Mouse (Mus musculus): ENCODE results near the gene Nudt17.
"Not testable (repeated sequence)": the region's sequence is repeated elsewhere in the genome, so short reads cannot be mapped to it uniquely, and the experiment has no call there.

Gene Nudt17

DNA sequence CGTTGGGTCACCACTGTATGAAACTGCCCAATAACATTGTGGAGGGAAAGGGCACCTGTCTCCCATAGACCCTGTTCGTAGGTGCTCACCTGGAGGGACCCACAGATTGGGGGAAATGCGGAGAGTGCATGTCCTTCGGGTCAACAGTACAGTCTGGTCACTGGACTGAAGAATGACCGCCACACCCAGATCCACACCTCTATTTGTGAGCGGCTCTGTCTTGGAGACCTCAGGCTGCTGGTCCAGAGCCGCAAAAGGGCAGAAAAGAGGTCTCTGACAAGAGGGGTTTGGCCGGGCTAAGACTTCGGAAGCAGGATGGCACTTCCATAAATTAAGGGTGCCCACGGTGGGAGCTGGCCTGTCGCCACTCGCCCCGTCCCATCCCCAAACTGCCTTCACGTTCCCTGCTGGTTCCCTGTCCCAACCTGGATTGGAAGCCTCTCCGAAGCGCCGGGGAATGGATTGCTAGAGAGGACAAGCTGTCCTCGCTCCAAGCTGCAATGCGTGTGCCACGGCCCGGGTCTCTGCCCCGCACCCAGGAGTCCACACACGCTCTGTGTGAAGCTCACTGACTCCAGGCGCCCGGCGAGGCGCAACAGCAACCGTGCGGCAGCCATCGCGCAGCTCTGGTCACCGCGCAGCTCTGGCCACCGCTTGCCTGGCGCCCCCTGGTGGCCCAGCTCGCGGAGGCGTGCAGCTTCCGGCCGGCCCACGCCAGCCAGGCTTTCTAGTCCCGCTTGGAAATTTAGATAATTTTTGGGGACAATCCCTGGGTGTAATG lies at the start of gene Nudt17:
Gene Nudt17, minus strand, starts transcription at position 660 of the 781 bp plus-strand sequence.
- DNase-seq (ENCODE audit: low spot score in 2 of 2): peak; percentile 63 to 69

DNA sequence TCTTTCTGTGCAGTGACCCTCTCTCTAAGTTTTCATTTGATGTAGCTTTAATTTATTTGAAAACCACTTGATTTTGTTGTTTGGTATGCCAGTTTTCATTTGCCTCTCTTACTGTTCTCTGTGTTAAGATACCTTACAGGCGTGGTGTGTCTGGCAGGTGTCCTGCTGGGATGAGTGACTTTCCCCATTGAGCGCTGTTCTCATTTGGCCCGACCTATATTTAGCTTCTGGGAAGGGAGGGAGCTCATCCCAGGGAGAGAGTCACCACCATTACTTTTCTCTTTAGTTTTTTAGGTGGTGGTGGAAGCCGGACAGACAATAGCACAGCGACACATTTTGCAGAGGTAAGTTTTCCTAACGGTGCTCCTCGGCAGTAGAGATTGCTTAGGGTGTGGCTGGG lies 49.3 kb upstream of the Nudt17 start:
- DNase-seq (ENCODE audit: low spot score in 2 of 2): no peak

DNA sequence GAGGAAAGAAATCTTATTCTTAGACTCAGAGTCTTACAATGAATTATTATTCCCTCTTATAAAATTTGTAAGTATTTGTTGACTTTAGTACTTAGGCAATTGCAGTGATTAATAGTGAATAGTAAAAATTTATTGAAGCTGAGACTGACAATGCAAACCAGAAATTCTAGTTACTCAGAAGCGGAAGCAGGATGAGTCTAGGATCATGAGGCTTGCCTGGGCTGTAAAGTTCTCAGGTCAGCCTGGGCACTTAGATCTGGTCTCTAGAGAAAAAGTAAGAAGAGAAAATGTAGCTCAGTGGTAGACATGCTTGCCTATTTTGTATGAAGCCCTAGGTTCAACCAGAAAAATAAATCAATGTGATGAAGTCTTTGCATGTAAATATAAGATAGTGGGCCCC lies 47.6 kb upstream of the Nudt17 start:
- DNase-seq (ENCODE audit: low spot score in 2 of 2): no peak

DNA sequence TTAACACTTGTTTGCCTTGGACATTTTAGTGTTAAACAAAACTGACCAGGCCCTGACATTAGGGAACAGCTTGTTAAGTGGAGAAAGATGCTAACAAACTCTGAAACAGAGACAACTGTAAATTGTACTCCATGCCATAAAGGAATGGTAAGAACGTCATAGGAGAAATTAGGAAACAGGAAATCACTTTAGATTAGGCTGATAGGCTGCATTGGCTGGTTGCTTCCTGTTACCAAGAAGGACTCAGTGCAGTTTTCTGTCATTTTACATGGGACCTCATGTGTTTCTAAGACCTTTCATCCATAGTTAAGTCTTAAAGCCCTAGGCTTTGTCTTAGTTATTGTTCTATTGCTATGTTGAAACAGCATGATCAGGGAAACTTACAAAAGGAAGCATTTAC lies 38.5 kb upstream of the Nudt17 start:
- DNase-seq (ENCODE audit: low spot score in 2 of 2): no peak

DNA sequence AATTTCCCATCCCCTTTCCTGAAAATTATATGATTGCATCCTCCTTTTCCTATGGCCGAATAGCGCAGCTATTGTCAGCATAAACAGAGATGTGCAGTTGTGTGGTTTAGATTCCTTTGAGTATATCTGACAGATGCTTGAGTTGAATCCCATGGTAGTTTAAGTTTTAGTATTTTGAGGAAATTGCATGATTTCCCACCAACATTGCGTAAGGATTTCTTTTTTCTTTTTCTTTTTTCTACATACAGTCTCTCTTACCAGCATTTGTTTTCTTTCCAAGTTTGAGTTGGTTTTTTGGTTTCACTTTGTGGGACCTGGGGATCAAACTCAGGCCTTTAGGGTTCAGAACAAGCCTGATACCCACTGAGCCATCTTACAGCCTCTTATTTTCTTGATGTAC lies 36.0 kb upstream of the Nudt17 start:
- no peak for DNase-seq (ENCODE audit: low spot score in 2 of 2)

DNA sequence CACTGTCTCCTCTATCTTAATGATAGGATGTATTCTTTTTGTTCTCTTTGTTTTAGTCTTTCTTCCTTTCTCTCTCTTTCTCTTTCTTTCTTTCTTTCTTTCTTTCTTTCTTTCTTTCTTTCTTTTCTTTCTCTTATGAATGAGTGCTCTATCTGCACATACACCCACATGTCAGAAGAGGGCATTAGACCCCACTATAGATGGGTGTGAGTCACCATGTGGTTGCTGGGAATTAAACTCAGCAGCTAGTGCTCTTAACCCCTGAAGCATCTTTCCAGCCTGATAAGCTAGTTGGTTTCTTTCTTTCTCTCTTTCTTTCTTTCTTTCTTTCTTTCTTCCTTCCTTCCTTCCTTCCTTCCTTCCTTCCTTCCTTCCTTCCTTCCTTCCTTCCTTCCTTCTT lies 31.9 kb upstream of the Nudt17 start:
- DNase-seq (ENCODE audit: low spot score in 2 of 2): not testable (repeated sequence)

DNA sequence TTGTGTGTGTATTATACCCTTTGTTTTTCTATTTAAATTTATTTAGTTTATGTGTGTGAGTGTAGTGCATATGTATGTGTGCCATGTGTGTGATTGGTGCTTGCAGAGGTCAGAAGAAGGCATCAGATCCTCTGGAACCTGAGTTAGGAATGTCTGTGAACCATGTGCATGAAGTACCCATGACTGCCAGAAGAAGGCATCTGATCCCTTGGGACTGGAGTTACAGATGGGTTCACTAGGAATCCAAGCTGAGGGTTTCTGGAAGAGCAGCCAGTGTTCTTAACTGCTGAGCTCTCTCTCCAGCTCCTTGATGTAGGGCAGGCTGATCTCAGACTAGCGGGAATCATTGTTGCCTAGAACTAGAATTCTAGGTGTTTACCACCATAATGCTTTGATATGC lies 29.6 kb upstream of the Nudt17 start:
- DNase-seq (ENCODE audit: low spot score in 2 of 2): no peak

DNA sequence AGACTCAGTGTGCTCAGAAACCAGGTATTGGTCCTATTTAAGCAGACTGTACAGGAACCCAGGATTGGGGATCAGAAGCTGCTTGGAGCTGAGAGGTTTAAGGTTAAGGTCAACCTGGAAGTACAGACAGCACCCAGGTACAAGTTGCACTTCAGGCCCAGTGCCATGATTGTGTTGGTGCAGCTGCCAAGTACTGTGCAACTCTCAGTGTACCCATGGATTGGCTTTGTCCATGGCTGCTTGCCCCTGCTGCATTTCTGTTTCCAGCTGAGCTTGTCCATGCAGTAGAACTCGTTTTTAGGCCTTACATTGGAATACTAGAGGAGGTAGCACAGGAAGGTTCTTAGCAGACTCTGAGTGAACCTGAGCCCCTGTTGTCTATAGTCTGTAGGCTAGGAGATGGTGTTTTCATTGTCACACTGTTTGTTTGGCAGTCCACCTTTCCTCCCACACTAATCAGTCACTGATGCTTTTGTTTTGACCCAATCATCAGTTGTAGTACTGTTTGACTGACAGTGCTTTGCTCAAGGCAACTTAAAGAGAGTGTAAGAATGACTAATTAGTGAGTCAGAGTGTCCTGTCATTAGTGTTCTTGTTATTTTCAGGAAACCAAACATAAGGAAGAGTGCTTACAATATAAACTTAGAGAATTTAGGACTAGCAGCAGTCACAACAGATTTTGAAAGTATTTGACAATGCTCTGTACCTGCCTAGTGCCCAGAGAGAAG lies 28.8 kb upstream of the Nudt17 start:
- no peak for DNase-seq (ENCODE audit: low spot score in 2 of 2)

DNA sequence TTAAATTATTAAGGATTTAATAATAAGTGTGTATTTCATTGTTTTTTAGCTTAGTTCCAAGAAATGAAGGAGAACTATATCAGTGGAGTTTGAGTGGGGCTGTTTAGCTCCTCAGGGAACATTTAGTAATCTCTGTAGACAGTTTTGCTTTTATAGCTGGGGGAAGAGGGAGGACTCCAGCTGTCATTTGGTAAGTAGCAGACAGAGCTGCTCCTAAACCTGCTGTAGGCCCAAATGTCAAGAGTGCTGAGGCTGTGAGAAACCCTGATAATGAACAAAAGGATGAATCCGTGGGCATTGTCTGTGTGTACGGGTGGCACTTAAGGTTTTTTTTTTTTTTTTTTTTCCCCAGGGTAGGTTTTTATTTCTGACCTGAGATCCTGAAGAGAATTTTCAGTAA lies 26.8 kb upstream of the Nudt17 start:
- DNase-seq (ENCODE audit: low spot score in 2 of 2): no peak

DNA sequence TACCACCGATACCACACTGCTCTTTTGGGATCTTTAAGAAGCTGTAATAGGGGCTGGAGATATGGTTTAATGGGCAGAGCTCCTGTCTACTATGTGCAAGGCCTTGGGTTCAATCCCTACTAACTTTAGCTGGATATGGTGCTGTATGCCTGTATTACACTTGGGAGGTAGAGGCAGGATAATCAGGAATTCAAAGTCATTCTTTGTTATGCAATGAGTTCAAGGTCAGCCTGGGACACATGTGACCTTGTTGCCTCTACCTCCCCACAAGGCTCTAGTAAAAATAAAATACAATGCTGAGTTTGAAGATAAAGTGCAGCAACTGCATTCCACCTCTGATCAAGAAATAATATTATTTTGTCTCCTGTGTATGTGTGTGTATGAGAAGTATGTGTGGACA lies 25.6 kb upstream of the Nudt17 start:
- DNase-seq (ENCODE audit: low spot score in 2 of 2): no peak

DNA sequence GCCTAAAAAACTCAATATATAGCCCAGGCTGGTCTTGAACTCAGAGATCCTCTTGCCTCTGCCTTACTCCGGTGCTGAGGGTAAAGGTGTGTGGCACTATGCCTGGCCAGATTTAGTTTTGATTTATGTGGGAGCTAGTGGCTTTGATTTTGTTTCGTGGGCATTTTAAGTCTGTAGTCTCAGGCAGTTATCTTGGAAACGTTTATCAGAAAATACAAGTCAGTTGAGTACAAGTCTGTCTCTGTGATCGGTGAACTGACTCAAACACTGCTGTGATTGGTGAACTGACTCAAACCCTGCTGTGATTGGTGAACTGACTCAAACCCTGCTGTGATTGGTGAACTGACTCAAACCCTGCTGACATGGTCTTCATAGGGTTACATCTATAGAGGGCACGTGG lies 22.4 kb upstream of the Nudt17 start:
- DNase-seq (ENCODE audit: low spot score in 2 of 2): no peak

DNA sequence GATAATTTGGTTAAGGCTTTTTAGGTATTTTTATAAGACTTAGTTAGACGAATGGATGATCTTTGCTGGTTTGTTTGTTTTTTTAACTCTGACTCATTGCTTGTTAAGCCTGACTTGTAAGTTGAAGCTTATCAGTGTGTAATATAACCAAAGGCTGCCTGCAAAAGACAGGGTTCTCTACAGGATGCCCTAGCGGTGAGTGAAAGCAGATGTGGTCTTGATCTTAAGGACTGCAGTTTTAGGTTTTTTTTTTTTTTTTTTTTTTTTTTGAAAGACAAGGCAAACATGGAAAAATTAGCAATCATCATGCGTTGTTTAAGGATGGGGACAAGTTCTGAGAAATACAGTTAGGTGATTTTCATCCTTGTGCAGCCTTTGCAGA lies 21.0 kb upstream of the Nudt17 start:
- peak in 1 of 2 experiments; percentile 31 for DNase-seq (ENCODE audit: low spot score in 2 of 2)

DNA sequence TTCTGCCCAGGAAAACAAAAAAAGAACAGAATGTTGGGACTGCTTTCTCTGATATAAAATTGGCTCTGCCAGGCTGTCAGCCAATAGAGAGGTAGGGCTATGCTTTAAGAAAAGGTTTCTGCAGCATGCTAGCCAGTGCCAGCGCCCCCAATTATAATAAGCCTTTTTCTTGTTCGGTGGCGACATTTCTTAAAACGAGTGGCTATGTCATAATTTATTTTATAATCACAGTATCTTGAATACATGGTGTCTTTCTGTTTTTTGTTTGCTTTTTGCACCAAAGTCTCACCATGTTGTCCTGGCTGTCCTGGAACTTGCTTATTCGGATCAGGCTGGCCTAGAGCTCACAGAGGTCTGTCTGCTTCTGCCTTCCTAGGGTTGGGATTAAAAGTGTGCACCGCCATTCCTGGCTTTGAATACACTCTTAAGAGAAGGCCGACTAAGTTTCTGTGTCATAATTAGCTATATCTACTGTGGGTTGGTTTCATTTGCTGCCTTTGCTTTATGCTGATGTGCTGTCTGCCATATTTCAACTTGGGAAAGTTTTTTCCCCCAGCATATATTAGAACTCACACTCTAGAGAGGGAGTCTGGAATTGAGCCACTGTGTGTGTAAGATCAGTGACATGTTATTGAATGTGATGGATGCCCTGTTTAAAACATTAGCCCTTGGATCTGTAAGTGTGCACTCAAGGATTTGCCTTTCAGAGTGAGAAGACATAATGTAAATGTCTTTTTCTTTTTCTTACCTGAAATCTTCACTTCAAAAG lies 20.5 kb upstream of the Nudt17 start:
- DNase-seq (ENCODE audit: low spot score in 2 of 2): no peak

DNA sequence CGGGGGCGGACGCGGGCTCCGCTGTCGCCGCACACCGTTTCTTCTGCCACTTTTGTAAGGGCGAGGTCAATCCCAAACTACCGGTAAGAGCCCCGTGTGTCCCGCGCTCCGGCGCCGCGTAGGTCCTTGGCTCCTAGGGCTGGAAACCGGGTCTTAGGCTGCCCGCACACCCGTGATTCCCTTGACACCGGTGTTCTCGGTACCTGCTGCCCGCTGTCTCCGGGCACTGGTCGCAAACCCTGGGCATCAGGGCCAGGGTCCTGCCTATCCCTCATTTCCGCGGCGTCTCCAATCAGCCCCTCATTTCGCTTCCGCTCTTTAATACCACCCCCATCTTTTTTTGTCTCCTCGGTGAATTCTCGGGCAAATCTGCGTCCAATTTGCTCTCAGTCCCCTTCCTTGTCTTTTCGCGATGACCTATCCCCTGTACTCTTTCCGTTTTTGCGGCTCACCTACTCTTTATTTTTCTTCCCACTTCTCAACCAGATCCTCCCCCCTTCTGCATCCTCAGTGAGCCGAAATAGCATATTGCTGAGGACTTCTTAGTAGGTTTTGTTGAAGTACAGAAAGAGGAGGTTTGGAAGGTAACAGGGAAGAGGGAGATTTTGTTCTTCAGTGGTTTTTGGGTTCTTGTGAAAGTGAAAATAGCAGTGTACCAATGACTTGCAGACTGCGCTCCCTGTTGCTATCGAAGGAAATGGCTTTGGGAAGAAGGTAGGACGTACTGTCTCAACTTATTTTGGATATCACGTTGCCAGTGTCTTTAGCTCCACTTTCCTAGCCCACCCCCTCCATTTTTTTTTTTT lies 19.7 kb upstream of the Nudt17 start:
- DNase-seq (ENCODE audit: low spot score in 2 of 2): peak in 1 of 2 experiments; percentile 30

DNA sequence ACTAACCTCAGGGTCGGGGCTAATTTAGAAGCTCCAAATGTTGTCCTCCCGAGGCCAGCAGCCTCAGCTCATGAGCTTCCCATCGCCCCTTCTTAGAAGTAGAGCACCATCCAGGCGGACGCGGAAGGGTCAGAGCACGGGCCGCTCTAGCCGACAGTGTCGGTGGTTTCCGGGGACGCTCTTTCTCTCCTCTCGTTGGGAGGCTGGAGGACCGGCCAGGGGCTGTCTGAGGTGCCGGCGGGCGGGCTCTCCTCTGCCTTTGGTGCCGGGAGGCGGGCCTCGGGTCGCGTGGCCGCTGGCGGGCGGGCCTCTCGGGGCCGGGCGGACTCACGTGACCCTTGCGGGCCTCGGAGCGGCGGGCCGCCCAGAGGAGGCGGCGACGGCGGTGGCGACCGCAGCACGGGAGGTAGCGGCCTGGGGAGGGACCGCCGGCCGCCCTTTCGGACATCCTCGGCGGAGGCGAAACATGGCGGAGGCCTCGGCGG lies 19.0 kb upstream of the Nudt17 start, which contains the start of the genes Polr3c and Rnf115:
Gene Polr3c, minus strand, starts transcription at position 286 of the 485 bp plus-strand sequence.
Gene Rnf115, plus strand, starts transcription at position 322 of the 485 bp plus-strand sequence.
- peak; percentile 93 to 94 for DNase-seq (ENCODE audit: low spot score in 2 of 2)

DNA sequence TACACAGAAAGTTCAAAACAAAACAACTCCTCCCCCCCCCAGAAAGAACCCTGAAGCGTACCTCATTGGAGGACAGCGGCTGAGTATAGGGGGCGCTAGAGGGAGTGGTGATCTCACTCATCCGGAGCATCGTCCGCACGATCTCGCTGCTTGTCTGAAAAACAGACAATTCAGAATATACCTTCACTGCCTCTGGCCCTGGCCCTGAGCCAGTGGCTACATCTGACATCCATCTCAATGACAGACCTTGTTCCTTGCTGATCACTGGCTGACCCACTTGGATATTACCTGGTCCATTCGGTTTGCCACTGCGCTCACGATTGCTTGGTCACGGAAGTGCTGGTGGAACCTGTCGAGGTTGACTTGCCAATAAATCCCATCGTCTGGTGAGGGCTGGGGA lies 10.8 kb upstream of the Nudt17 start:
- DNase-seq (ENCODE audit: low spot score in 2 of 2): no peak

DNA sequence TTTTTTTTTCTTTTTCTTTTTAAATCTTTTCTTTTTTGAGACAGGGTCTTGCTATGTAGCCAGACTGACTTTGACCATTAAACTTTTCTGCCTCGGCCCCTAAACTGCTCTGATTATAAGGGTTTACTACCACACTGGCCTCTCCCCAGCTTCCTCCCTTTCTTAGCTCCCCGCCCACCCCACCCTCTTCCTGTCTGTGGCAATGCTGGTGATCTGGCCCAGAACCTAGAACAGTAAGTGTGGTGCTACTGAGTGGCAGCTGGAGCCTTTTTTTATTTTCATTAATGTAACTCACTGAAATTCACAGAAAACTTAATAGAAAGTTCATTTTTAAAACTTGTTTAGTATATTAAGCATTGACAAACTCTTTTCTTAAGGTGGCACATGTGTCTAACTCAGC lies 7.5 kb upstream of the Nudt17 start:
- DNase-seq (ENCODE audit: low spot score in 2 of 2): no peak

DNA sequence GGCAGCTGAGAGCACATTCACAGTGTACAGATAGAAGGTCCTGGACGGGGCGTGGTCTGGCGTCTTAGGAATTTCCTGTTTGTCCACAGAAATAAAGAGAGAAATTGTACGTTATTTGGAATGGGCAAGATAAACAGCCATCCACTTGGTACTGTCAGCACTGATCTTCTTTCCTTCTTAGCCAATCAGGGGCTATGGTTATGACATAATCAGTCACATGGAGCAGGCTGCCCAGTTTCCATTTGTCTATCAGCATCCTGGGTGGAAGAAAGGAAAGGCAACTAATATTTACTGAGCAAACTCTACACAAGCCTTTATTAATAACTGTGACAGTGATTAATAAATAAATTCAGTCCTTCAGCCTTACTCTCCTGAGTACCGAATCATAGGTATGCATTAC lies 5.9 kb upstream of the Nudt17 start:
- DNase-seq (ENCODE audit: low spot score in 2 of 2): no peak

DNA sequence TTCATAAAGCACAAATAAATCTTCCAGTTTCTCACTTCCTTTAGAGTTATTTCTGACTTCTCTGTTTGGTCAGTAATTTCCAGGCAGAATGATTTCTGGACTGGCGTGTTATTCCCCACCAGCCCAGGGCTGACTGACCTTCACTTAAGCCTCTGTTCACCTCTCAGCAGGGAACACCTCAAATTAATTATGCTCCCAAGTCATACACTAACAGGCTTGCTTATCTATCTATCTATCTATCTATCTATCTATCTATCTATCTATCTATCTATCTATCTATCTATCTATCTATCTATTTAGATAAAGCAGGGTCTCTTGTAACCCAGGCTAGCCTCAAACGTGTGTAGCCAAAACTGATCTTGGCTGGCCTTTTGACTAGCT lies 312 bp upstream of the Nudt17 start:
- DNase-seq (ENCODE audit: low spot score in 2 of 2): no peak

DNA sequence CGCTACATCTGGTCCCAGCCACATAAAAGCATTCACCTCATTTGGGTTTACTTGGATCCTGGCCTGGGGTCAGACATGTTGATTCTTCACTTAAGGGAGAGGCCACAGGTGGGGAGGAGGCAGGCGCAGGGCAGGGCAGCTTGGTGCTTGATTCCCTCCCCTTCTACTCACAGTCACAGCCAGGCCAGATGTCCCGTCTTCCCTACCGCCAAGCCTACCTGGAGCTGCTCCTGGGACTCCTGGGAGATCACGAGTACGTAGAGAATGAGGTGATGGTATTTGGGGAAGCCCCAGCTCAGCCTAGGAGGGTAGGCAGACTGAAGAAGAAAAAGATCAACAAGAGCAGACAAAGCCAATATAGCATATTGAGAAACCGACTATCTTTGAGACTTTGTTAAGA lies 1.4 kb downstream of the Nudt17 start:
- DNase-seq (ENCODE audit: low spot score in 2 of 2): no peak

DNA sequence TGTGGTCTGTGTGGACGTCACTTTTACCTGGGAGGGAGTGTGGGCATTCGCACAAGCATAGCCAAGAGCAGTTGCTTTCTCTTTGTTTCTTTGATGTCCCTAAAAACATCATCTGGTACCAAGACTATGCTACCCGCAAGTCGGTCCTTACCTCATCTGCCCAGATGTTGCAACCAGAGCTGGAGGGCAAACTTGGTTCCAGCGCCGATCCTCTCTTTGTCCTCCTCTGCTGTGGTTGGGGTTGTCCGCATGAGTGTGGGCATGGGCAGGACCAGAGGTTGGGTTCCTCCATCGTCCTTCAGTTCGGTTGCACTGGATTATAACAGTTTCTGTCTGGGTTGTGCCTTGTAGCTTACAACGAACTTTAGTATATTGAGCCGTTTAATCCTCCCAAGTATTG lies 2.1 kb downstream of the Nudt17 start:
- no peak for DNase-seq (ENCODE audit: low spot score in 2 of 2)

Measured in natural killer cell, adult 2 months (primary cell).